Mouse (Mus musculus) T-cell, adult 2 months (primary cell): ENCODE results near the gene Cel.

ENCODE experiments used
- DNase-seq: peaks from one replicate; pipeline ENCODE4 v3.0.0; 2022; ENCODE audit warnings: low spot score

Cel gene

GRCm38 (mm10) chr2:28563303-28563702 lies at the start of gene Cel:
TSS of gene Cel (minus strand) at chr2:28563403.
- no peak for DNase-seq

GRCm38 (mm10) chr2:28612436-28613063 lies 49.3 kb upstream of the Cel start:
- no peak for DNase-seq

- DNase-seq: no peak
These were observed 48.2 kb upstream of the Cel start for GRCm38 (mm10) chr2:28611407-28611787.

- DNase-seq: no peak
These were observed 47.7 kb upstream of the Cel start for GRCm38 (mm10) chr2:28610716-28611406.

GRCm38 (mm10) chr2:28609851-28610250 lies 46.6 kb upstream of the Cel start:
- no peak for DNase-seq

- no peak for DNase-seq
These were observed 44.4 kb upstream of the Cel start for GRCm38 (mm10) chr2:28607341-28608165.

GRCm38 (mm10) chr2:28606601-28607340 lies 43.6 kb upstream of the Cel start:
- DNase-seq: no peak

- no peak for DNase-seq
These were observed 42.8 kb upstream of the Cel start for GRCm38 (mm10) chr2:28605789-28606541.

GRCm38 (mm10) chr2:28603542-28603941 lies 40.3 kb upstream of the Cel start:
- no peak for DNase-seq

GRCm38 (mm10) chr2:28601720-28602590 lies 38.8 kb upstream of the Cel start:
- DNase-seq: no peak

GRCm38 (mm10) chr2:28599569-28599900 lies 36.3 kb upstream of the Cel start:
- no peak for DNase-seq

- DNase-seq: no peak
These were observed 35.7 kb upstream of the Cel start for GRCm38 (mm10) chr2:28598692-28599568.

GRCm38 (mm10) chr2:28597733-28598547 lies 34.7 kb upstream of the Cel start:
- DNase-seq: no peak

GRCm38 (mm10) chr2:28596998-28597397 lies 33.8 kb upstream of the Cel start:
- DNase-seq: no peak

- no peak for DNase-seq
These were observed 32.8 kb upstream of the Cel start for GRCm38 (mm10) chr2:28596021-28596420.

GRCm38 (mm10) chr2:28592809-28593208 lies 29.6 kb upstream of the Cel start:
- DNase-seq: peak; percentile 52

GRCm38 (mm10) chr2:28591479-28591878 lies 28.3 kb upstream of the Cel start:
- DNase-seq: no peak

- no peak for DNase-seq
These were observed 25.4 kb upstream of the Cel start for GRCm38 (mm10) chr2:28588574-28588973.

GRCm38 (mm10) chr2:28585730-28586129 lies 22.5 kb upstream of the Cel start:
- no peak for DNase-seq
